Mouse (Mus musculus) E14TG2a.4 (cell line): Measurements from ENCODE around the gene Cox7c.

ENCODE experiments used
- CTCF ChIP-seq: conservative IDR thresholded peaks from 2 replicates; pipeline ENCODE4 v1.5.1; 2014; ENCODE audit warnings: low read length
- POU5F1 ChIP-seq: IDR thresholded peaks from 2 replicates; pipeline ENCODE4 v1.6.1; 2014; ENCODE audit warnings: low read length, borderline replicate concordance

DNA sequence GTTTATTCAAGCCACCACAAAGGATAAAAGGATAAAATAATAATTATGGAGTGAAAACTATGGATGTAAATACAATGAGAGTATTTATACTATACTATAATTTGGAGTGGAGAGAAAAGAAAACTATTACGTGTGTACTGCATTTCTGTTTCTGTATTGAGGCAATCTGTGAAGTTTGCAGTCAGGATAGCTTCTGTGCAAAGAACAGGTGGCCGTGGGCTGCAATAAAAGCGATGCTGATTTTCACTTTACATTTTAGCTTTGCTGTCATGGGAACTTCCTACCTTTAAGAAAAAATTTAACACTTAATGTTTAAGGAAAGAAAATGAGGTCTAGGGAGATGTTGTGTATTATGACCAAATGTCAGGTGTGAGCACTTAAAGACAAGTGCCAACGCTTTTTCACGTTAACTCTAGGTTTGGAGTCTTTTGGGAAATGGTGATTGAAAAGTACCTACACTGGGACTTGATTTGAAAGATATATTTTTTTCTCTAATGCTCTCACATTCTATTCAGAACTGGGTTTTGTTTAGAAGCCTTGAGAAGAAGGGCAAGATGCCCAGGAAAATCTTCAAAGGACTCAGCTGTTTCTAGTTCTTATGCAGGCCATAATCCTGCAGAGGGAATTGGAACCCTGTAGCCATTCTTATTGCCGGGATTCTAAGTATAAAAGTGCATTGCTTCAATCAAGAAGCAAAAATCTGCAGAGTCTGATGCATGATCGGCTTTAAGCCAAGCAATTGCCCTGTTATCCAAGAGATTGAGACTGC lies 41.6 kb downstream of the Cox7c start:
- TF ChIP-seq CTCF, result no peak
- no peak for TF ChIP-seq POU5F1
